Comparison of ENCODE assay signal across 10 mouse cellular contexts in genomic region chr2:48441991-48442544, GRCm38 (mm10).
DNase-seq lines count a peak whose midpoint lies in the region; ATAC-seq and TF ChIP-seq lines count a peak whose summit lies in the region.
"Had no signal": no experiment of that assay in that cellular context is flagged by ENCODE, and none has a peak within 500 bp of the region (broad histone marks: within the 10 kb centered on the region; RNA-seq: fewer than 3 reads in every experiment).

No protein-coding gene starts in this region.

- H3ac ChIP-seq in C2C12 (ENCODE audit: control insufficient read depth, insufficient read length, low read depth) = no peak overlapping the region

- H3K4me2 ChIP-seq in hindbrain, postnatal 0 days (ENCODE audit: low read depth, low read length) = no peak overlapping the region
- H3K4me2 ChIP-seq in hindbrain, embryonic 14.5 days (replicated peaks) = no peak overlapping the region

- 71% methylated on average over 10 of the region's 10 CpGs for WGBS in hindbrain, postnatal 0 days
- 69% methylated on average over 10 of the region's 10 CpGs for WGBS in hindbrain, embryonic 14.5 days
- 83% methylated on average over 10 of the region's 10 CpGs for WGBS in embryonic facial prominence, embryonic 10.5 days

- H3K4me3 ChIP-seq in hindbrain, postnatal 0 days (ENCODE audit: low read length) = no peak overlapping the region
- H3K4me3 ChIP-seq in hindbrain, embryonic 14.5 days (replicated peaks; ENCODE audit: low read length) = no peak overlapping the region
- no peak overlapping the region for H3K4me3 ChIP-seq in C2C12 (ENCODE audit: insufficient read depth, poor library complexity, severe bottlenecking)
- no peak overlapping the region for H3K4me3 ChIP-seq in embryonic facial prominence, embryonic 10.5 days

- no peaks in the 10 kb centered on the region for H3K79me3 ChIP-seq in C2C12 (ENCODE audit: low read depth)

- ATAC-seq in hindbrain, postnatal 0 days = 0 out of 2 replicates have a peak, but pooled peaks have one; percentile 12
- ATAC-seq in hindbrain, embryonic 14.5 days (ENCODE audit: low FRiP score) = no peak

- no peak for TF ChIP-seq CTCF in hindbrain, postnatal 0 days (IDR thresholded peaks at IDR 0.05; ENCODE audit: low read depth)
- no peak for TF ChIP-seq CTCF in C2C12 (IDR thresholded peaks at IDR 0.05; ENCODE audit: control insufficient read depth, insufficient read depth, insufficient read length)

- H3K9me3 ChIP-seq in hindbrain, postnatal 0 days (ENCODE audit: low read length) = no peaks in the 10 kb centered on the region
- H3K9me3 ChIP-seq in hindbrain, embryonic 14.5 days (ENCODE audit: control insufficient read depth, low read length) = no peaks in the 10 kb centered on the region
- H3K9me3 ChIP-seq in embryonic facial prominence, embryonic 10.5 days = no peaks in the 10 kb centered on the region

- no peak overlapping the region for H3K27ac ChIP-seq in hindbrain, postnatal 0 days
- H3K27ac ChIP-seq in hindbrain, embryonic 14.5 days = no peak overlapping the region
- 0 out of 2 replicates have a peak overlapping the region, but pooled peaks have one; percentile 57 for H3K27ac ChIP-seq in embryonic facial prominence, embryonic 10.5 days (replicated peaks)

- no peaks in the 10 kb centered on the region for H3K4me1 ChIP-seq in hindbrain, postnatal 0 days (ENCODE audit: insufficient read depth, low read length)
- peaks cover 9% of the 10 kb centered on the region for H3K4me1 ChIP-seq in hindbrain, embryonic 14.5 days (replicated peaks; ENCODE audit: control insufficient read depth, insufficient read depth, low read length)
- peaks cover 20% of the 10 kb centered on the region for H3K4me1 ChIP-seq in embryonic facial prominence, embryonic 10.5 days

- no peaks in the 10 kb centered on the region for H3K79me2 ChIP-seq in C2C12 (ENCODE audit: control insufficient read depth, insufficient read depth)

- DNase-seq in hindbrain, postnatal 0 days (ENCODE audit: low spot score) = no peak
- no peak for DNase-seq in hindbrain, embryonic 14.5 days (ENCODE audit: low spot score)
- DNase-seq in embryonic facial prominence, embryonic 10.5 days (ENCODE audit: low spot score) = no peak
- peak; percentile 54 for DNase-seq in kidney, postnatal 14 days
- no peak for DNase-seq in T-cell, adult 2 months (ENCODE audit: low spot score)
- no peak for DNase-seq in gastrocnemius, postnatal 4 days (ENCODE audit: low spot score in 2 of 2)
- no peak for DNase-seq in spleen, adult 18-20 months
- DNase-seq: cerebellum, adult 9-11 months; heart, adult 11 months had no signal

- no peaks in the 10 kb centered on the region for H3K27me3 ChIP-seq in hindbrain, postnatal 0 days (ENCODE audit: insufficient read depth, low read length)
- H3K27me3 ChIP-seq in hindbrain, embryonic 14.5 days (ENCODE audit: control insufficient read depth, insufficient read depth, low read length) = no peaks in the 10 kb centered on the region
- H3K27me3 ChIP-seq in C2C12 (ENCODE audit: control insufficient read depth, insufficient read depth, insufficient read length) = no peaks in the 10 kb centered on the region
- no peaks in the 10 kb centered on the region for H3K27me3 ChIP-seq in embryonic facial prominence, embryonic 10.5 days (replicated peaks; ENCODE audit: low read depth, poor library complexity, severe bottlenecking)

- H3K9ac ChIP-seq in hindbrain, postnatal 0 days (replicated peaks; ENCODE audit: low read length) = no peak overlapping the region
- no peak overlapping the region for H3K9ac ChIP-seq in hindbrain, embryonic 14.5 days

- H3K36me3 ChIP-seq in hindbrain, postnatal 0 days (ENCODE audit: insufficient read depth, low read length) = no peaks in the 10 kb centered on the region
- H3K36me3 ChIP-seq in hindbrain, embryonic 14.5 days (replicated peaks; ENCODE audit: control insufficient read depth, insufficient read depth) = no peaks in the 10 kb centered on the region
- H3K36me3 ChIP-seq in C2C12 (ENCODE audit: control insufficient read depth, insufficient read depth) = no peaks in the 10 kb centered on the region
- H3K36me3 ChIP-seq in embryonic facial prominence, embryonic 10.5 days (replicated peaks) = no peaks in the 10 kb centered on the region

TF ChIP-seq in C2C12, 6 proteins besides CTCF, POLR2A, EP300 and RAD21:
- TF ChIP-seq MAX (IDR thresholded peaks at IDR 0.05) (no peak), USF1 (IDR thresholded peaks at IDR 0.05; ENCODE audit: low read depth) (peak; percentile 85)
